Mouse (Mus musculus) kidney, adult 8-10 months (tissue): ENCODE measurements around the gene Hist1h2af.
A peak's percentile ranks its signal among the peaks of the same experiment; 100 is the strongest.

Source experiments
- DNase-seq, 2 experiments: peaks; one replicate each; pipeline ENCODE4 v3.0.0; 2022

Hist1h2af gene

GRCm38 (mm10) chr13:23533560-23534367 is at the start of gene Hist1h2af:
Gene Hist1h2af (plus strand): TSS chr13:23533906.
- DNase-seq: peak in 1 of 2 experiments; percentile 51

- no peak for DNase-seq
These were observed 48.4 kb upstream of the Hist1h2af start for GRCm38 (mm10) chr13:23485271-23485670.

GRCm38 (mm10) chr13:23488400-23489322 is 45.0 kb upstream of the Hist1h2af start, which contains the start of gene Btn2a2:
Gene Btn2a2 (minus strand): TSS chr13:23488857.
- peak; percentile 38 to 43 for DNase-seq

- DNase-seq: no peak
These were observed 42.8 kb upstream of the Hist1h2af start for GRCm38 (mm10) chr13:23490863-23491262.

GRCm38 (mm10) chr13:23491263-23491662 is 42.4 kb upstream of the Hist1h2af start:
- DNase-seq: no peak

DNA sequence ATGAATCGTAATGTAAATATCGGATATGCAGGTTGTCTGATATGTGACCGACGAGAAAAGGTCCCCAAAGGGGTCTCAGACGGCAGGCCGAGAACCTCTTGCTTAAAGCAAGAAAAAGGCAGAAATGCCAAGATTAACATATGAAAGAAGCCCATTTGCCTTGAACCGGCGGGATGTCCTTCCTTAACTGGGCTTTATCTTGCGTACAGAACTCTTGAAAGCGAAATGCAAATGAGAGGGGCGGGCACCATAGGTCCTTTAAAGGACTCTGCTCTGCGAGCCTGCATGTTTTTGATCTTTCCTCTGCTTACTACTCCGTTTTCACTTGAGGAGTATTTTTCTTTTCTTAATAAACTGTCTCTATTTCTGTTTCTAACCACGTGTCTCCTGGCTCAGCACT is 41.7 kb upstream of the Hist1h2af start:
- DNase-seq: no peak

DNA sequence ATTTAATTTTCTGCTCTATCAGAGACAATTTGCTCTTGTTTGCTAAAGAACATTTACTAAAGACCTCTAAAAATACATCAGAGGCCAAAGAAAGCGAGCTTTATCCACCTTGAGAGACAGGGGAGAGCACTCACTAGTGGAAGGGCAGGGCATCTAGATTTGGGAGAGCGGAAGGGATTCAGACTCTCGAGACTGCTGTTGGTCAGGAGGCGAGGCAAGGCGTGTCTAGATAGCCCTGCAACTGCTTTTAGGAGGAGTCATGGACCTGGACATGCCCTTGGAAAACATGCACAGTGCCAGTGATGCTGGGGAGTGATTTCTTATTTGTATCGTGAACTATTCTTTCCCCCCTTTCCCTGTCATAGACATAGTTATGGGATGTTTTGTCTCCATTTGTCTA is 38.2 kb upstream of the Hist1h2af start:
- no peak for DNase-seq

GRCm38 (mm10) chr13:23497656-23498321 is 35.9 kb upstream of the Hist1h2af start:
- no peak for DNase-seq

- no peak for DNase-seq
These were observed 35.1 kb upstream of the Hist1h2af start for GRCm38 (mm10) chr13:23498653-23499052.

- DNase-seq: no peak
These were observed 33.8 kb upstream of the Hist1h2af start for GRCm38 (mm10) chr13:23499943-23500342.

DNA sequence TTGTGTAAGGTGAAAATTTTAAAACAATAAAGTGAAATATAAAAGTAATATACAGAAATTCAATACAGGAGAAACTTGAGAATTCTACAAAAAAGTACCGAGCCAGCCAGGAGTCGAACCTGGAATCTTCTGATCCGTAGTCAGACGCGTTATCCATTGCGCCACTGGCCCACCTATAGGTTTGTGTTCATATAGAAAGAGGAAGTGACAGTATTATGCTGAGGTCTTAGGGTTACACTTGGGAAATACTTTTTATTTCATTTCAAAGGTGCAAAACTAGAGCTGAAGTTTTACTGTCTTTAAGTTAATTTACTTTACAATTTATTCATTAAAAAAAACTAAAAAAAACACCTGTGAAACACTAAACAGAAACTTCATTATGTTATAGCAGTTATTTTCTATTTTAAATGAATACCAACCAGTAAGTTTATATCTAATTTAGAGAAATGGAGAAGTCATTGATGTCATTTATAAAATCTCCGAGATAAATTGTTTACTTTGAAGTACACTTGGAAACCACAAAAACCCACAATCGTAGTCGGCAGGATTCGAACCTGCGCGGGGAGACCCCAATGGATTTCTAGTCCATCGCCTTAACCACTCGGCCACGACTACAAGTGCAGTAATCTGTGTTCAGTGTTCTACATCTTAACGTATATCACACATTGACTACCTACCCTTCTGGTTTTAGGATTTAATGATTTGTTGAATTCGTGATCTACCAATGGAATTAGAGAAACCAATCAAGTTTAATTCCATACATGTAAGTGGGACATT is 33.1 kb upstream of the Hist1h2af start:
- peak in 1 of 2 experiments; percentile 31 for DNase-seq

- no peak for DNase-seq
These were observed 32.2 kb upstream of the Hist1h2af start for GRCm38 (mm10) chr13:23501511-23501910.

GRCm38 (mm10) chr13:23502031-23502567 is 31.6 kb upstream of the Hist1h2af start:
- no peak for DNase-seq

DNA sequence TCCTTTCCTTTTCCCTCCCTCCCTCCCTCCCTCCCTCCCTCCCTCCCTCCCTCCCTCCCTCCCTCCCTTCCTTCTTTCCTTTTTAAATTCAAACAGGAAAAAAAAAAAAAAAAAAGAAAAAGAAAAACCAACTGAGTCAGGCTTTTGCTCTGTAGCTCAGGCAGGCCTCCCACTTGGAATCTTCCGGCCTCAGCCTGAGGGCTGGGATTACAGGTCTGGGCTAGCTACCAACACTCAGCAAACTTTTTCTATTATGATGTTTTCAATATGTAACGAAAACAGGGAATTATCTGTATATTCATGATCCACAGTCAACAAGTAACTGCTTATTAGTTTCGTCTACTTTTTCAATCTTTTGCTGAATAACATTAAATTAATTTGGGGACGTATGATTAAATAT is 30.8 kb upstream of the Hist1h2af start:
- DNase-seq: no peak

- peak in 1 of 2 experiments; percentile 26 for DNase-seq
These were observed 29.9 kb upstream of the Hist1h2af start for GRCm38 (mm10) chr13:23503797-23504196.

- no peak for DNase-seq
These were observed 27.9 kb upstream of the Hist1h2af start for GRCm38 (mm10) chr13:23505662-23506345.

- DNase-seq: no peak
These were observed 27.4 kb upstream of the Hist1h2af start for GRCm38 (mm10) chr13:23506351-23506750.

DNA sequence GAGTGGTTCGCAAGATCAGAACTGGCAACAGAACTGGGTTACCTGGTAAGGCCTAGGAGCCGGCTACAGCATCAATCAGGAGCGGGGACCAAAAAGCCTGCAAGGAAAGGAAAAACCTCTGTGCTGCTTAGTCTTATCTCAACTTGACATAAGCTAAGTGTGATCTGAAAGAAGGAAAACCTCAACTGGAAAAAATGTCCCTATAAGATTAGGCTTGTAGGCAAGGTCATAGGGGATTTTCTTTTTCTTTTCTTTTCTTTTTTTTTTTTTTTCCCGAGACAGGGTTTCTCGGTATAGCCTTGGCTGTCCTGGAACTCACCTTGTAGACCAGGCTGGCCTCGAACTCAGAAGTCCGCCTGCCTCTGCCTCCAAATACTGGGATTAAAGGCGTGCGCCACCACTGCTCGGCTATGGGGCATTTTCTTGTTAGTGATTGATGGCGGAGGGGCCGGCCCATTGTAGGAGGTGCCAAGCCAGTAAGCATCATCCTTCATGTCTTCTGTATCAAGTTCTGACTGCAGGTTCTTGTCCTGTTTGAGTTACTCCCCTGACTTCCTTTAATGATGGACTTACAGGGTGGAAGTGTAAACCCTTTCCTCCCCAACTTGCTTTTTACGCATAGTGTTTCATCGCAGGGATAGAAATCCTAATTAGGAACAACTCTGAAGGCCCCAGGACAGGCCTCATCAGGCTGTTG is 26.7 kb upstream of the Hist1h2af start:
- DNase-seq: no peak

DNA sequence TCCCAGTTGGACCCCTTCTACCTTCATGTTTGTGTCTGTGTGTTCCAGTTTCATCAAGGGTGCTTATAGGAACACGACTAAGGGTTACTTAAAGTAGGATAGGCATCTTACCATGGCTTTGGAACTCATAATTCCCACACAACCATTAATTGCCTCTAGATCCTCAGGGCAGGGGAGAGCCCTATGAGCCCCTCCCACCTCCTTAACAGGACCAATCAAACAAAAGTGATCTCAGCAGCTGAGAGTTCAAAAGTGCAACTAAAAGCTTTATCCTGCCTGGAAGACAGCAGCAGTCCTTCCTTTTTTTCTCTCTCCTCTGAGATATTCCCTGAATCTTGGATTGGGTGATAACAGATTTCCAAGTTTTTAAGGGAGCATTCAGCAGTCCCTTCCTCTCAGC is 23.6 kb upstream of the Hist1h2af start:
- no peak for DNase-seq

DNA sequence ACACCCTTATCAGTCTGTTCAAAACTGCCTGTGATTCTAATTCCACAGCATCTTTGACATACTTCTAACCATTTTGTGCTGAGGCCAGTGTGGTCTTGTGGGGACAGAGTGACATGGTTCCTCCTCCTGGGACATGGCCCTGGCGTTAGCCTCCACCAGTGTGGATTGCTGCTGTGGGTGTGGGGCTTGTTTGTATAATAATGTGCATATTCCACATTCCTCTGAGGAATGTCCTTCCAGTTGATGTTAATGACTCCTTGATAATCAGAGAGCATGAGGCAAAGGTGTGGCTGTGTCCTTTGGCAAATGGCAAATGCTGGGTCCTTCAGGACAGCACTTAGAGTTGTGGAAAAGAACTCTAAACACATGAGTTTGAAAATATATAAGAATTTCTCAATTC is 20.2 kb upstream of the Hist1h2af start:
- no peak for DNase-seq

GRCm38 (mm10) chr13:23515281-23515680 is 18.4 kb upstream of the Hist1h2af start:
- no peak for DNase-seq
